Mouse (Mus musculus) bone marrow, adult 2 months (tissue): ENCODE results near the gene Rchy1.

ENCODE experiments used
- CTCF ChIP-seq: fragments of 200-500 bp; IDR thresholded peaks from 2 replicates; pipeline ENCODE4 v1.5.1; 2011; ENCODE audit warnings: low read length, control low read depth; ENCODE audit not compliant: control insufficient read depth, insufficient read depth
- POLR2A ChIP-seq: fragments of 200-500 bp; IDR thresholded peaks from 2 replicates; pipeline ENCODE4 v1.6.1; 2011; ENCODE audit warnings: low read depth, mild to moderate bottlenecking, control low read depth, low read length, borderline replicate concordance; ENCODE audit not compliant: control insufficient read depth

DNA sequence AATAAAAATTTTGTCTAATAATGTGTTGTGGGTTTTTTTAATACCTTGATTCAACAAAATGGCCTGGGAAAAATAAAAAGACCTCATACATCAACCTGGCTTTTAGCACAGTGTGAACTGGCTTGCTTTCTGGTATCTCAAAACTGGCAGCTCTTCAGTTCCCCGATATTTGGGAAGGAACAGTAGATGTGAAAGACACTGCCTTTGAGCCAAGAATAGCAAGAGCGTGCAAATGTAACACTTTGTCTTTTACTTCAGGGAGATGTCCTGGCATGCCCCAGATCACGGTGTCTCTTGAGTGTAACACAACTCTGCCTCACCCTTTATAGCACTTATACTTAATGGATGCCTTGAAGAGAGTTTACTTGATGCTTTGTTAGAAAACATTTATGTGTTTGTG, 9.2 kb upstream of the Rchy1 start:
- TF ChIP-seq POLR2A: no peak
- no peak for TF ChIP-seq CTCF
